Mouse (Mus musculus) small intestine, adult 2 months (tissue): ENCODE results near the gene Gpr183.

Source experiments
- CTCF ChIP-seq: fragments of 200-500 bp; IDR thresholded peaks from 2 replicates; pipeline ENCODE4 v1.5.1; 2012; ENCODE audit warnings: low read depth, mild to moderate bottlenecking, control low read depth, inconsistent platforms, low read length, moderate library complexity, mixed read lengths; ENCODE audit not compliant: insufficient replicate concordance, insufficient read length; ENCODE audit errors: extremely low read depth
- POLR2A ChIP-seq: fragments of 200-500 bp; IDR thresholded peaks from 2 replicates; pipeline ENCODE4 v1.6.1; 2012; ENCODE audit warnings: low read depth, mild to moderate bottlenecking, control low read depth, inconsistent platforms, low read length, moderate library complexity

DNA sequence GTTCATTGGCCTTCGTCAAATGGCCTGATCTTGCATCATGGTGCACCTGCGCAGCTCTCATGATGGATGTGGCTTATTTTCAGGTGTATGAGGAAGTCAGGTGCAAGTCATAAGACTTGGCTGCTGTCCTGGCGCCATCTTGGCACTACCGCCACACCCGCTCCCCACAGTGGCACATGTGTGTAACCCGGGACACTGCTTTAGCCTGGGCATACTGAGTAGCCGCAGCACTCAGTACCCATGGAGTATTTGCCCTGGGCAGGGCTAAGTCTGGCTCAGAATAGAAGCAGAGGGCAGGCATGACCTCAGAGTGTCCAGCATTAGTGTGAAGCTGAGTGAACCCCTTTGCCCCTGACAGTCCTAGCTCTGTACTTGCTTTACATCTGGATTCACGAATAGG, 37.5 kb downstream of the Gpr183 start:
- TF ChIP-seq POLR2A (no peak), CTCF (no peak)
